Mouse (Mus musculus) heart, postnatal 0 days (tissue): ENCODE measurements around the gene Srsf1.

ENCODE experiments used
- CTCF ChIP-seq: IDR thresholded peaks from 2 replicates; pipeline ENCODE4 v1.5.1; 2016; ENCODE audit warnings: antibody characterized with exemption, control low read depth, low read depth
- EP300 ChIP-seq: IDR thresholded peaks from 2 replicates; pipeline ENCODE4 v1.6.1; 2016; ENCODE audit warnings: antibody characterized with exemption, low read depth

DNA sequence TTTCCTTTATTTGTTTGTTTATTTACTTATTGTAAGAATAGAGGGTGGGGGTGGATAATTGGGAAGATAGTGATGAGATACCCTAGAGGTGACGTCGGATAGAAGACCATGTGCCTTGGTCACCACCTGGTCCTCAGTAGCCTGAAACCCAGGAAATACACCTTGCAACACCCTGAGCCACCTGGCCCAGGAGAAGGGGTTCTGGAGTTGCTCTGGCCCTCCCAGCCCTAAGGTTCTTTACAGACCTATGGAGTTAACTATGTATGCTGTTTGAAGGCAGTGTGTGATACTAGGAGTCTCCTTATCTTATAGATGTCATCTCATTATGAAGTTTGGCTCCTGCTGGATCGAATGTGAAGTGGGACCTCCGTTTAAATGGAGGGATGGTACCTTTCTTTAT lies 53.0 kb downstream of the Srsf1 start:
- TF ChIP-seq EP300 (no peak), CTCF (no peak)
